Mouse (Mus musculus): ENCODE measurements around the gene Gsk3a. TPM values are rescaled to one million over a fixed set of nuclear protein-coding genes. Genes with fewer than 3 reads are reported as not detected.

The Gsk3a gene
- polyA plus RNA-seq, 1 experiment from 2014 or later: 9.8 TPM

GRCm38 (mm10) chr7:25179606-25180161, 58.0 kb downstream of the Gsk3a start, which contains the start of gene Pou2f2:
Gene Pou2f2 (minus strand): TSS chr7:25179726.
- Histone ChIP-seq H3K9me3 (replicated peaks; ENCODE audit: low read length) (no peaks in the 10 kb centered on the region), H3K27me3 (ENCODE audit: insufficient read depth, low read length) (peaks cover 63% of the 10 kb centered on the region), H3K36me3 (ENCODE audit: insufficient read depth, low read length) (no peaks in the 10 kb centered on the region), H3K27ac (no peak within 1 kb of the TSS), H3K4me2 (ENCODE audit: low read length) (peak within 1 kb of the TSS; percentile 78), H3K9ac (ENCODE audit: low read depth, low read length) (no peak within 1 kb of the TSS), H3K4me3 (replicated peaks; ENCODE audit: low read depth, low read length) (peak within 1 kb of the TSS; percentile 38), H3K4me1 (replicated peaks; ENCODE audit: insufficient read depth, low read length) (peaks cover 5% of the 10 kb centered on the region; the same call in 1 of the 2 replicates)
- peak; percentile 41; the same call in 1 of the 2 replicates for TF ChIP-seq CTCF (IDR thresholded peaks at IDR 0.05; ENCODE audit: low read depth)
- DNase-seq (ENCODE audit: low spot score): peak; percentile 75
- 2% methylated on average over 30 of the region's 56 CpGs for WGBS
- ATAC-seq (replicated peaks; ENCODE audit: low FRiP score, low read depth): peak; percentile 74

GRCm38 (mm10) chr7:25178787-25179605, 58.7 kb downstream of the Gsk3a start:
- ATAC-seq (replicated peaks; ENCODE audit: low FRiP score, low read depth) (no peak; the same call in 1 of the 2 replicates), DNase-seq (ENCODE audit: low spot score) (no peak)
- peaks cover 63% of the 10 kb centered on the region for H3K27me3 ChIP-seq (ENCODE audit: insufficient read depth, low read length)
- H3K9me3 ChIP-seq (replicated peaks; ENCODE audit: low read length): no peaks in the 10 kb centered on the region
- WGBS: under 1% methylated on average over 55 of the region's 56 CpGs
- H3K4me1 ChIP-seq (replicated peaks; ENCODE audit: insufficient read depth, low read length): peaks cover 5% of the 10 kb centered on the region; the same call in 1 of the 2 replicates
- H3K4me3 ChIP-seq (replicated peaks; ENCODE audit: low read depth, low read length): peak overlapping the region; percentile 38
- TF ChIP-seq CTCF (IDR thresholded peaks at IDR 0.05; ENCODE audit: low read depth): no peak
- H3K36me3 ChIP-seq (ENCODE audit: insufficient read depth, low read length): no peaks in the 10 kb centered on the region
- H3K27ac ChIP-seq: no peak overlapping the region
- peak overlapping the region; percentile 78 for H3K4me2 ChIP-seq (ENCODE audit: low read length)
- no peak overlapping the region for H3K9ac ChIP-seq (ENCODE audit: low read depth, low read length)

GRCm38 (mm10) chr7:25178317-25178716, 59.3 kb downstream of the Gsk3a start:
- Histone ChIP-seq H3K4me2 (ENCODE audit: low read length) (peak overlapping the region; percentile 78), H3K4me1 (replicated peaks; ENCODE audit: insufficient read depth, low read length) (peaks cover 5% of the 10 kb centered on the region; the same call in 1 of the 2 replicates), H3K27me3 (ENCODE audit: insufficient read depth, low read length) (peaks cover 63% of the 10 kb centered on the region), H3K36me3 (ENCODE audit: insufficient read depth, low read length) (no peaks in the 10 kb centered on the region), H3K27ac (no peak overlapping the region), H3K4me3 (replicated peaks; ENCODE audit: low read depth, low read length) (0 out of 2 replicates have a peak overlapping the region, but pooled peaks have one; percentile 38), H3K9ac (ENCODE audit: low read depth, low read length) (no peak overlapping the region), H3K9me3 (replicated peaks; ENCODE audit: low read length) (no peaks in the 10 kb centered on the region)
- whole genome bisulfite sequencing: 2% methylated on average over 17 of the region's 17 CpGs
- DNase-seq (ENCODE audit: low spot score): no peak
- no peak for ATAC-seq (replicated peaks; ENCODE audit: low FRiP score, low read depth)
- no peak for TF ChIP-seq CTCF (IDR thresholded peaks at IDR 0.05; ENCODE audit: low read depth)

Small RNAs within 50 kb of the gene (microRNA-seq; reads per million reads assigned to microRNA genes)
- not detected for gene Mir7048

Other genes with a start within 250 kb of the Gsk3a start
- 0.32 and 0.36 TPM in 2 replicates for gene Atp1a3, start 231.9 kb downstream of the Gsk3a start, polyA plus RNA-seq (2015; fragmentation: Nextera tagmentation; extraction: Ambion mirVana)
- 3.4 and 3.5 TPM in 2 replicates for gene Grik5, start 165.5 kb downstream of the Gsk3a start, polyA plus RNA-seq (2015; fragmentation: Nextera tagmentation; extraction: Ambion mirVana)
- 23.5 and 24.9 TPM in 2 replicates for gene Zfp574, start 165.3 kb downstream of the Gsk3a start, polyA plus RNA-seq (2015; fragmentation: Nextera tagmentation; extraction: Ambion mirVana)
- 0.45 and 0.59 TPM in 2 replicates for gene Pou2f2, start 58.1 kb downstream of the Gsk3a start, polyA plus RNA-seq (2015; fragmentation: Nextera tagmentation; extraction: Ambion mirVana)
- 13.9 and 15.6 TPM in 2 replicates for gene Dedd2, start 17.2 kb downstream of the Gsk3a start, polyA plus RNA-seq (2015; fragmentation: Nextera tagmentation; extraction: Ambion mirVana)
- gene Zfp526, start 16.4 kb downstream of the Gsk3a start, polyA plus RNA-seq (2015; fragmentation: Nextera tagmentation; extraction: Ambion mirVana): 1.9 and 2.1 TPM in 2 replicates
- 12.7 and 18.6 TPM in 2 replicates for gene Erf, start 12.9 kb upstream of the Gsk3a start, polyA plus RNA-seq (2015; fragmentation: Nextera tagmentation; extraction: Ambion mirVana)
- gene Cic, start 29.9 kb upstream of the Gsk3a start, polyA plus RNA-seq (2015; fragmentation: Nextera tagmentation; extraction: Ambion mirVana): 22.0 and 23.3 TPM in 2 replicates
- gene Pafah1b3, start 60.1 kb upstream of the Gsk3a start, polyA plus RNA-seq (2015; fragmentation: Nextera tagmentation; extraction: Ambion mirVana): 144 and 152 TPM in 2 replicates
- 0.21 and 0.26 TPM in 2 replicates for gene Prr19, start 63.6 kb upstream of the Gsk3a start, polyA plus RNA-seq (2015; fragmentation: Nextera tagmentation; extraction: Ambion mirVana)
- 0.23 and 0.50 TPM in 2 replicates for gene Tmem145, start 68.3 kb upstream of the Gsk3a start, polyA plus RNA-seq (2015; fragmentation: Nextera tagmentation; extraction: Ambion mirVana)
- gene Megf8, start 79.3 kb upstream of the Gsk3a start, polyA plus RNA-seq (2015; fragmentation: Nextera tagmentation; extraction: Ambion mirVana): 8.1 and 9.6 TPM in 2 replicates
- gene Cnfn, start 131.9 kb upstream of the Gsk3a start, polyA plus RNA-seq (2015; fragmentation: Nextera tagmentation; extraction: Ambion mirVana): not detected in 2 replicates
- 6.4 and 6.5 TPM in 2 replicates for gene Lipe, start 160.9 kb upstream of the Gsk3a start, polyA plus RNA-seq (2015; fragmentation: Nextera tagmentation; extraction: Ambion mirVana)
- 0.43 and 0.47 TPM in 2 replicates for gene Cxcl17, start 175.0 kb upstream of the Gsk3a start, polyA plus RNA-seq (2015; fragmentation: Nextera tagmentation; extraction: Ambion mirVana)
- 4.7 and 6.3 TPM in 2 replicates for gene Ceacam1, start 239.8 kb upstream of the Gsk3a start, polyA plus RNA-seq (2015; fragmentation: Nextera tagmentation; extraction: Ambion mirVana)

All from kidney, postnatal 0 days (tissue).